Comparison of ENCODE assay signal across 8 mouse cellular contexts in the genomic region with DNA sequence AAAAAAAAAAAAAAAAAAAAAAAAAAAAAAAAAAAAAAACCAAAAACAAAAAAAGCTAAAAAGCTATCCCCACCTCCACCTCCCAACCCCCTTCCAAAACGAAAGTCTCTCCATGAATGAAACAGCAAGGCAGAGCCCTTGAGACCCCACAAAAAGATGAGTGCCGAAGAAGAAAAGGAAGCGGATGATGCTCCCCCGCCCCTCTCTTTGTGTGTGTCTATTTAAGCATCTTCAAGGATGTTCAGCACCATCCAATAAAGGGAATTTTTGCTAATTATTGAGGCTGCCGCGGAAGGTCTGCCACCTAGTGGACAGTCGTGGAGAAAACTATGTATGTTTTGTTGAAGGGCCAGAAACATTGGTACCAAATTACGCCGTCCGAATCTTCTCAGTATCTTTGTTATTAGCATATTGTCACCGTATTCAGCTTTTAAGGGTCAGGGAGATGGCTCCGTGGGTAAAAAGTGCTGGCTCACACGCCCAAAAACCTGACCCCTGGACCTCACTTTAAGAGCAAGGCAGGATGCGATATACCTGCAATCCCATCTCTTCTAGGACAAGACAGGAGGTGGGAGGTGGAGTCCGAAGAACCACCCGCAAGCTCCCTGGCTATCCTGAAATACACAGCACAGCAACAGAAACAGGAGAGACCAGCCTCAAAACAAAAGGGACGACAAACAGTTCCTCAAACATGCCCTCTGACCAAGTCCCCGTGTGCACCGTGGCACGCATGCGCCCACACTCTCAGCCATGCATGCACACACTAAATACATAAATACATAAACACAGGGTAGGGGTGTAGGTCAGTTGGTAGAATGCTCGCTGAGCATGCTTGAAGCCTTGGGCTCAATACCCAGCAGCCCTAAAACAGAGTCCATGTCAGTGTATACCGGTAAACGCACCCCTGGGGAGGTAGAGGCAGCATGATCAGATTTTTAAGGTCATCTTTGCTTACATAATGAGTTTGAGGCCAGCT. TPM values are rescaled to one million over a fixed set of nuclear protein-coding genes. Genes with fewer than 3 reads are reported as not detected.
DNase-seq lines count a peak whose midpoint lies in the region; ATAC-seq and TF ChIP-seq lines count a peak whose summit lies in the region.

No protein-coding gene starts in this region.

- no peaks in the 10 kb centered on the region for H3K9me3 ChIP-seq in kidney, embryonic 15.5 days (replicated peaks)
- no peaks in the 10 kb centered on the region for H3K9me3 ChIP-seq in midbrain, embryonic 16.5 days (replicated peaks; ENCODE audit: control insufficient read depth, low read length, poor library complexity, severe bottlenecking)

- H3K27me3 ChIP-seq in kidney, embryonic 15.5 days, result no peaks in the 10 kb centered on the region
- H3K27me3 ChIP-seq in midbrain, embryonic 16.5 days (ENCODE audit: control insufficient read depth, insufficient read depth, low read depth, low read length), result no peaks in the 10 kb centered on the region

- no peak overlapping the region for H3K9ac ChIP-seq in kidney, embryonic 15.5 days
- no peak overlapping the region for H3K9ac ChIP-seq in midbrain, embryonic 16.5 days (ENCODE audit: low read depth, low read length)

- peak; percentile 80 to 81 for DNase-seq in B cell, adult 2 months
- DNase-seq in ZHBTc4 (ENCODE audit: low read depth, low spot score) (peak; percentile 80), liver (peak; percentile 47)
- peak; percentile 26 for DNase-seq in gastrocnemius, postnatal 14 days
- peak; percentile 23 to 43 for DNase-seq in spleen, postnatal 14 days (ENCODE audit: low spot score in 2 of 2)

- no peaks in the 10 kb centered on the region for H3K36me3 ChIP-seq in kidney, embryonic 15.5 days
- no peaks in the 10 kb centered on the region for H3K36me3 ChIP-seq in midbrain, embryonic 16.5 days (ENCODE audit: control insufficient read depth, insufficient read depth, low read length)

- 48% methylated on average over 24 of the region's 24 CpGs for WGBS in kidney, embryonic 15.5 days
- WGBS in midbrain, embryonic 16.5 days, result 45% methylated on average over 24 of the region's 24 CpGs

- H3K4me2 ChIP-seq in kidney, embryonic 15.5 days, result peak overlapping the region; percentile 49
- peak overlapping the region; percentile 44 for H3K4me2 ChIP-seq in midbrain, embryonic 16.5 days (ENCODE audit: low read length)

- no peak for ATAC-seq in kidney, embryonic 15.5 days (replicated peaks; ENCODE audit: low FRiP score)
- ATAC-seq in midbrain, embryonic 16.5 days, result peak; percentile 53

- no peak overlapping the region for H3K27ac ChIP-seq in cortical plate, adult 2 months (ENCODE audit: insufficient read depth, low read length)
- H3K27ac ChIP-seq in kidney, embryonic 15.5 days, result no peak overlapping the region
- no peak overlapping the region for H3K27ac ChIP-seq in midbrain, embryonic 16.5 days (ENCODE audit: low read length)

- TF ChIP-seq POLR2A in cortical plate, adult 2 months (IDR thresholded peaks at IDR 0.05; ENCODE audit: extremely low read depth, insufficient read depth, low read length), result no peak

- peak overlapping the region; percentile 47 for H3K4me3 ChIP-seq in cortical plate, adult 2 months (ENCODE audit: insufficient read depth, low read length)
- H3K4me3 ChIP-seq in kidney, embryonic 15.5 days (replicated peaks), result no peak overlapping the region
- H3K4me3 ChIP-seq in midbrain, embryonic 16.5 days (ENCODE audit: low read depth, low read length), result peak overlapping the region; percentile 28

- H3K4me1 ChIP-seq in cortical plate, adult 2 months (ENCODE audit: control insufficient read depth, insufficient read depth, low read length), result no peaks in the 10 kb centered on the region
- H3K4me1 ChIP-seq in kidney, embryonic 15.5 days, result no peaks in the 10 kb centered on the region
- no peaks in the 10 kb centered on the region for H3K4me1 ChIP-seq in midbrain, embryonic 16.5 days (ENCODE audit: control insufficient read depth, insufficient read depth, low read length)

- intact Hi-C loops in gastrocnemius, postnatal 14 days (cut with DNase I; ENCODE audit: low total_unique reads), result no loop called here

- TF ChIP-seq CTCF in cortical plate, adult 2 months (IDR thresholded peaks at IDR 0.05; ENCODE audit: extremely low read depth, insufficient read depth, low read length), result peak; percentile 71

RNA-seq across cellular contexts. Expression of gene Osbpl8, which starts 55.6 kb away (rescaled TPM):
- polyA plus RNA-seq in cortical plate, adult 2 months (2012; rRNA removed), result 26.4 and 30.1 TPM in 2 replicates
- 10 to 100 TPM; 14.4 to 14.8 TPM for total RNA-seq in gastrocnemius, postnatal 14 days (2021)
- polyA plus RNA-seq in kidney, embryonic 15.5 days (2015; fragmentation: Nextera tagmentation; extraction: Ambion mirVana), result 9.0 and 9.6 TPM in 2 replicates
- 15.2 and 19.5 TPM in 2 replicates for polyA plus RNA-seq in midbrain, embryonic 16.5 days (2015; fragmentation: Nextera tagmentation; extraction: Ambion mirVana)

Comparison
In these comparisons a context has a peak if more than half of its experiments do, and no peak if none do; other contexts are left out.
1. DNase-seq: peak in every context shown above with its lines; median percentile 80 in B cell, adult 2 months; 80 in ZHBTc4; 47 in liver; 33 in spleen, postnatal 14 days; 26 in gastrocnemius, postnatal 14 days.